Mouse (Mus musculus) thymus, adult 2 months (tissue): ENCODE measurements around the gene Rnf212.

Source experiments
- CTCF ChIP-seq: fragments of 200-500 bp; IDR thresholded peaks from 2 replicates; pipeline ENCODE4 v1.5.1; 2012; ENCODE audit warnings: mild to moderate bottlenecking, control low read depth, low read length, moderate library complexity, borderline replicate concordance; ENCODE audit not compliant: control insufficient read depth, poor library complexity, insufficient read depth; ENCODE audit errors: extremely low read depth
- POLR2A ChIP-seq: fragments of 200-500 bp; IDR thresholded peaks from 2 replicates; pipeline ENCODE4 v1.6.1; 2012; ENCODE audit warnings: mild to moderate bottlenecking, low read length, control low read depth, moderate library complexity; ENCODE audit not compliant: control insufficient read depth, poor library complexity, insufficient read depth; ENCODE audit errors: extremely low read depth

DNA sequence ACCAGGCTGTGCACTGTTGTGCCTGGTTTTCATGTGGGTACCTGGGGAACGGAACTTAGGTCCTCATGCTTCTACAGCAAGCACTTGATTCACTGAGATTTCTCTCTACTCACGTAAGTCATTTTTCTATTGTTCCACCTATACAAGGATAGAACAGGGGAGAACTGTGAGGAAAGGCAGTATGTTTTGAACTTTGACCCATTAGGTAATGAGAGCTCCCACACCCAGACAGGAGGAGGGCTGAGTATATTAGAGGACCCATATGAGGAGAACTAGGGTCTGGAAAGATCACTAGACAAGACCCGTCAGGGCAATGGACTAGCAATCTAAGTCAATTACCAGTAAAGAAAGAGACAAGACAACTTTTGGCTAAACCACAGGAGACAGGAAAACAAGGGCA is 30.2 kb downstream of the Rnf212 start:
- TF ChIP-seq POLR2A (no peak), CTCF (no peak)
